Mouse (Mus musculus) heart, postnatal 0 days (tissue): ENCODE measurements around the gene Rpl27.
"Not testable (repeated sequence)": the region's sequence is repeated elsewhere in the genome, so short reads cannot be mapped to it uniquely, and the experiment has no call there.

Experiments
- CTCF ChIP-seq: IDR thresholded peaks from 2 replicates; pipeline ENCODE4 v1.5.1; 2016; ENCODE audit warnings: antibody characterized with exemption, control low read depth, low read depth
- EP300 ChIP-seq: IDR thresholded peaks from 2 replicates; pipeline ENCODE4 v1.6.1; 2016; ENCODE audit warnings: antibody characterized with exemption, low read depth

DNA sequence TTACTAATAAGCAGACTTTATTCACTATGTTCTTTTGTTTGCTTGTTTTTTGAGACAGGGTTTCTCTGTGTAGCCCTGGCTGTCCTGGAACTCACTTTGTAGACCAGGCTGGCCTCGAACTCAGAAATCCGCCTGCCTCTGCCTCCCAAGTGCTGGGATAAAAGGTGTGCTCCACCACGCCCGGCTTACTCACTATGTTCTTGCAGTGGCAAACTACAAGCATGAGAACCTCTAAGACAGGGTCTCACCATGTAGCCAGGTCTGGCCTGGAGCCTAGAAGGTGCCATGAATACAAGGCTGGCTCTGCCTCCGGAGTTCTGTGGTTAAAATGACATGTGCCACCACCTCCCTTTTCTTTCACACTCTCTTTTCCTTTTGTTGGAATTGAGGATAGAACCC lies 24.5 kb downstream of the Rpl27 start:
- TF ChIP-seq CTCF, EP300: not testable (repeated sequence)
